Mouse (Mus musculus): ENCODE measurements around the gene Susd6. TPM values are rescaled to one million over a fixed set of nuclear protein-coding genes. Genes with fewer than 3 reads are reported as not detected.

The Susd6 gene
- polyA plus RNA-seq, 1 experiment from 2014 or later: 22.3 TPM

DNA sequence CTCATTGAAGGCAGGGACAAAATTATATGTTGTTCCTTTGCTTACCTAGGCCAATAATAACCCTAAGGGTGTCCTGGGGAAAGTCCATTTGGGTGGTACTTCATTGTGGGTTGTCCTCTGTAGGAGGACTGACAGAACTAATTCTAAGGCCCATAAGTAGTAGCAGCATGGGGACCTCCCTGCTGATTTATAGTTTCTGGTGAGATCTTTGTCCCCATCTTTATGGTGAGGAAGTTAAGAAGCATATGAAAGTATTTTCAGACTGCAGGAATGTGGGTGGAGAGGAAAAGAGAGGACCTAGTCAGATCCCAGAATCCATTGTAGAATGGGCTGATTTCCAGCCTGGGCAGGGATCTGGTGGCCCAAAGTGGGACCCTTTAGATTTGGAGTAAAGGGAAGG lies 48.0 kb downstream of the Susd6 start:
- H3K27ac ChIP-seq (replicated peaks in 1 of 2; ENCODE audit: control insufficient read depth in 1 of 2, insufficient read depth in 1 of 2, low read depth in 2 of 2, low read length in 2 of 2): no peak overlapping the region
- H3K27me3 ChIP-seq (ENCODE audit: control insufficient read depth, insufficient read depth, low read length): no peaks in the 10 kb centered on the region
- 0 out of 2 replicates have a peak, but pooled peaks cover 2% of the 10 kb centered on the region for H3K36me3 ChIP-seq (ENCODE audit: control insufficient read depth, insufficient read depth, low read length)
- H3K4me3 ChIP-seq (ENCODE audit: control insufficient read depth in 1 of 2, insufficient read depth in 1 of 2, low read depth in 1 of 2, low read length in 2 of 2): no peak overlapping the region
- no peaks in the 10 kb centered on the region for H3K9me3 ChIP-seq (ENCODE audit: control insufficient read depth, low read length)
- H3K4me2 ChIP-seq (ENCODE audit: low read length): no peak overlapping the region
- H3K4me1 ChIP-seq (ENCODE audit: control insufficient read depth in 2 of 2, insufficient read depth in 2 of 2, low read length in 2 of 2): peaks cover 2 to 32% of the 10 kb centered on the region in 2 experiments
- no peak for ATAC-seq (ENCODE audit: insufficient number of reproducible peaks, insufficient read depth, low FRiP score, low read depth)
- no peak overlapping the region for H3K9ac ChIP-seq (ENCODE audit: low read length)

DNA sequence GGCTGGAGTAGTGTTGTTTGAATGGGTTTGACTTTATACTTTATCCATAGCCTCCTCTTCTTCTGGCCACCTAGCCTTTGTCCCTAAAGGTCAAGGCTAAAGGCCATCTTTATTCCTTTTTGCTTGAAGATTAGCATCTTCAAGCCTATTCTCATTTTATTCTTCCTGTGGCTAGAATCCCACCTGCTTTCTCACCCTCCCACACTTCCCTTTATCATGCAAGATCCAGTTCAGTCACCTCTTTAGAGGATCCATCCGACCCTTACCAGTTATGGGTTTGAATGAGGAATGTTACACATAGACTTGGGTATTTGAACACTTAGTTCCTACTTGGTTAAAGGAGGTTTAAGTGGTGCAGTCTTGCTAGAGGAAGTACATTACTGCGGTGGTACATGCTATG lies 48.5 kb downstream of the Susd6 start:
- H3K9me3 ChIP-seq (ENCODE audit: control insufficient read depth, low read length): no peaks in the 10 kb centered on the region
- no peak overlapping the region for H3K9ac ChIP-seq (ENCODE audit: low read length)
- H3K4me1 ChIP-seq (ENCODE audit: control insufficient read depth in 2 of 2, insufficient read depth in 2 of 2, low read length in 2 of 2): peaks cover 5 to 32% of the 10 kb centered on the region in 2 experiments
- H3K27ac ChIP-seq (replicated peaks in 1 of 2; ENCODE audit: control insufficient read depth in 1 of 2, insufficient read depth in 1 of 2, low read depth in 2 of 2, low read length in 2 of 2): no peak overlapping the region
- H3K4me3 ChIP-seq (ENCODE audit: control insufficient read depth in 1 of 2, insufficient read depth in 1 of 2, low read depth in 1 of 2, low read length in 2 of 2): no peak overlapping the region
- no peak for ATAC-seq (ENCODE audit: insufficient number of reproducible peaks, insufficient read depth, low FRiP score, low read depth)
- 76% methylated on average over 2 of the region's 2 CpGs for WGBS
- no peak overlapping the region for H3K4me2 ChIP-seq (ENCODE audit: low read length)
- 0 out of 2 replicates have a peak, but pooled peaks cover 2% of the 10 kb centered on the region for H3K36me3 ChIP-seq (ENCODE audit: control insufficient read depth, insufficient read depth, low read length)
- H3K27me3 ChIP-seq (ENCODE audit: control insufficient read depth, insufficient read depth, low read length): no peaks in the 10 kb centered on the region

DNA sequence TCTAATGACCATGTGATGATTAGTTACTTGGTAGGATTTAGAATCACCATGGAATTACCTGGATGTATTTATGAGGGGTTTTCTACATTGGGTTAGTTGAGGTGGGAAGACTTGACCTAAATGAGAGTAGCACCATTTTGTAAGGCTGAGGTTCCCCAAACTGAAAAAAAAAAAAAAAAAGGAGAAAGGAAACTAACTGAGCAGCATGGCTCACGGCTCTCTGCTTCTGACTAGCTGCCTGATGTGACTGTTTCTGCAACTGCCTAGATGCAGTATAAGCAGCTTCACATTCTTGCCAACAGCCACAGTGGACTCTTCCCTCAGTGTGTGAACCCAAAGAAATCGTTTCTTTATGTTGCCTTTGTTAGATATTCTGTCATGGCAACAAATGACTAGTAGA lies 49.3 kb downstream of the Susd6 start:
- Histone ChIP-seq H3K27me3 (ENCODE audit: control insufficient read depth, insufficient read depth, low read length) (no peaks in the 10 kb centered on the region), H3K27ac (replicated peaks in 1 of 2; ENCODE audit: control insufficient read depth in 1 of 2, insufficient read depth in 1 of 2, low read depth in 2 of 2, low read length in 2 of 2) (no peak overlapping the region), H3K36me3 (ENCODE audit: control insufficient read depth, insufficient read depth, low read length) (0 out of 2 replicates have a peak, but pooled peaks cover 2% of the 10 kb centered on the region), H3K4me2 (ENCODE audit: low read length) (no peak overlapping the region), H3K4me1 (ENCODE audit: control insufficient read depth in 2 of 2, insufficient read depth in 2 of 2, low read length in 2 of 2) (peaks cover 3 to 34% of the 10 kb centered on the region in 2 experiments), H3K4me3 (ENCODE audit: control insufficient read depth in 1 of 2, insufficient read depth in 1 of 2, low read depth in 1 of 2, low read length in 2 of 2) (no peak overlapping the region), H3K9me3 (ENCODE audit: control insufficient read depth, low read length) (no peaks in the 10 kb centered on the region), H3K9ac (ENCODE audit: low read length) (no peak overlapping the region)
- 58% methylated on average over 2 of the region's 2 CpGs for WGBS
- ATAC-seq (ENCODE audit: insufficient number of reproducible peaks, insufficient read depth, low FRiP score, low read depth): no peak

DNA sequence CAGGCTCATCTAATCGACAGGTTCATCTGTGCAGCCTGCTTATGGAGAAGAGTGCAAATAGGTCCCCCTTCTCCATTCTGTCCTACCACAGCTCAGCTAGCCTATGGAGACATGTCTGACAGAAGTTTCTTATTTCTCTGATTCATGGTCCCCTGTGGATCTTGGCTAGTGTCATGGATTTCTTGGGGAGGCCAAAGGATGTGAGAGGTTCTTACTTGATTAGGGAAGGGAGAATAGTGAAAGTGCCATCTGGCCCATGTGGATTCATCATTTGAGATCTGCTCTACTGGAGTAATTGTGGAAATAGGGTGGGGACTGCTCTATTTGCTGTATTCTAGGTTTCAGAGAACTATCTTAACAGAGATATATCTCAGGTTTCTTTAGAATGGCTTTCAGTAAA lies 51.3 kb downstream of the Susd6 start:
- H3K9me3 ChIP-seq (ENCODE audit: control insufficient read depth, low read length): no peaks in the 10 kb centered on the region
- H3K4me1 ChIP-seq (ENCODE audit: control insufficient read depth in 2 of 2, insufficient read depth in 2 of 2, low read length in 2 of 2): peaks cover 6 to 51% of the 10 kb centered on the region in 2 experiments
- no peaks in the 10 kb centered on the region for H3K27me3 ChIP-seq (ENCODE audit: control insufficient read depth, insufficient read depth, low read length)
- no peak overlapping the region for H3K4me3 ChIP-seq (ENCODE audit: control insufficient read depth in 1 of 2, insufficient read depth in 1 of 2, low read depth in 1 of 2, low read length in 2 of 2)
- no peak for ATAC-seq (ENCODE audit: insufficient number of reproducible peaks, insufficient read depth, low FRiP score, low read depth)
- no peak overlapping the region for H3K4me2 ChIP-seq (ENCODE audit: low read length)
- WGBS: 92% methylated on average over 1 of the region's 1 CpGs
- no peak overlapping the region for H3K9ac ChIP-seq (ENCODE audit: low read length)
- 0 out of 2 replicates have a peak, but pooled peaks cover 2% of the 10 kb centered on the region for H3K36me3 ChIP-seq (ENCODE audit: control insufficient read depth, insufficient read depth, low read length)
- H3K27ac ChIP-seq (replicated peaks in 1 of 2; ENCODE audit: control insufficient read depth in 1 of 2, insufficient read depth in 1 of 2, low read depth in 2 of 2, low read length in 2 of 2): no peak overlapping the region

DNA sequence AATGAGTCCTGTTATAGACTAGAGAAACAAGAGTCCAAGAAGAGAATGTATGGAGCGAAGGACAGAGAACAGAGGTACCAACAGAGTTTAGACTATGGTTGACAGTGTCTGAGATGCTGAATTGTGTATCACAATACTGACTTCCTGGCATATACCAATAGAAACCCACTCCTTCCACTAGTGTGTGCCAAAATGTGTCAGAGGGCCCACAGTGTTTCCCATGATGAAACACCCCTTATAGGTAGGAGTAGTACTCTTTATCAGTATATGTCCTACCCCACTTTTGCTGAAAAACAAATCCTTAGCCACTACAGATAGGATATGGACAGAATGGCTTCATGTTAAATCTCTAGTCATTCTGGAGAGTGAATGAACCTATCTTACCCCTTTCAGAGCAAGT lies 52.3 kb downstream of the Susd6 start:
- H3K4me3 ChIP-seq (ENCODE audit: control insufficient read depth in 1 of 2, insufficient read depth in 1 of 2, low read depth in 1 of 2, low read length in 2 of 2): no peak overlapping the region
- peaks cover 7 to 54% of the 10 kb centered on the region in 2 experiments for H3K4me1 ChIP-seq (ENCODE audit: control insufficient read depth in 2 of 2, insufficient read depth in 2 of 2, low read length in 2 of 2)
- H3K27me3 ChIP-seq (ENCODE audit: control insufficient read depth, insufficient read depth, low read length): no peaks in the 10 kb centered on the region
- H3K9ac ChIP-seq (ENCODE audit: low read length): no peak overlapping the region
- no peak for ATAC-seq (ENCODE audit: insufficient number of reproducible peaks, insufficient read depth, low FRiP score, low read depth)
- WGBS: 94% methylated on average over 1 of the region's 1 CpGs
- no peaks in the 10 kb centered on the region for H3K9me3 ChIP-seq (ENCODE audit: control insufficient read depth, low read length)
- no peak overlapping the region for H3K27ac ChIP-seq (replicated peaks in 1 of 2; ENCODE audit: control insufficient read depth in 1 of 2, insufficient read depth in 1 of 2, low read depth in 2 of 2, low read length in 2 of 2)
- 0 out of 2 replicates have a peak, but pooled peaks cover 2% of the 10 kb centered on the region for H3K36me3 ChIP-seq (ENCODE audit: control insufficient read depth, insufficient read depth, low read length)
- no peak overlapping the region for H3K4me2 ChIP-seq (ENCODE audit: low read length)

DNA sequence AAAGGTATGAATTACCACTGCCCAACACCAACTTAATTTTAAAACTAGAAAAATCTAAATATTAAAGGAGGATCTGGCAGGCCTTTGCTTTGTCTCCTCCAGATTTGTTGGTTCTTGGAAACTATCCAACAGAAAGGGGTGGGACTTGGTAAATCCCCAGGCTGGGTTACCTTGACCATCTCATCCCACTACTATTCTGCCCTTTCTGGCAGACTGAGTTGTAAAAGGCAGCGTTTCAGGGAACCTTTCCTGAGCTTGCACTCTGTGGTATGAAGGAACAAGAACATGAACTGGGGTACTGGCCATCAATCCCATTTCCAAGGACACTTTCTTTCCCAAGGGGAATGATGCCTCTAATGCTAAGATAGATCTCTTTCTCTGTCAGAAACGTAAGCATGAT lies 52.9 kb downstream of the Susd6 start:
- H3K36me3 ChIP-seq (ENCODE audit: control insufficient read depth, insufficient read depth, low read length): 0 out of 2 replicates have a peak, but pooled peaks cover 2% of the 10 kb centered on the region
- no peak overlapping the region for H3K9ac ChIP-seq (ENCODE audit: low read length)
- H3K4me3 ChIP-seq (ENCODE audit: control insufficient read depth in 1 of 2, insufficient read depth in 1 of 2, low read depth in 1 of 2, low read length in 2 of 2): no peak overlapping the region
- H3K27me3 ChIP-seq (ENCODE audit: control insufficient read depth, insufficient read depth, low read length): no peaks in the 10 kb centered on the region
- peak overlapping the region in 1 of 2 experiments; percentile 59; a peak in 1 of 4 replicates for H3K27ac ChIP-seq (replicated peaks in 1 of 2; ENCODE audit: control insufficient read depth in 1 of 2, insufficient read depth in 1 of 2, low read depth in 2 of 2, low read length in 2 of 2)
- ATAC-seq (ENCODE audit: insufficient number of reproducible peaks, insufficient read depth, low FRiP score, low read depth): no peak
- WGBS: 55% methylated on average over 2 of the region's 2 CpGs
- H3K4me1 ChIP-seq (ENCODE audit: control insufficient read depth in 2 of 2, insufficient read depth in 2 of 2, low read length in 2 of 2): peaks cover 7 to 50% of the 10 kb centered on the region in 2 experiments
- H3K9me3 ChIP-seq (ENCODE audit: control insufficient read depth, low read length): no peaks in the 10 kb centered on the region
- no peak overlapping the region for H3K4me2 ChIP-seq (ENCODE audit: low read length)

DNA sequence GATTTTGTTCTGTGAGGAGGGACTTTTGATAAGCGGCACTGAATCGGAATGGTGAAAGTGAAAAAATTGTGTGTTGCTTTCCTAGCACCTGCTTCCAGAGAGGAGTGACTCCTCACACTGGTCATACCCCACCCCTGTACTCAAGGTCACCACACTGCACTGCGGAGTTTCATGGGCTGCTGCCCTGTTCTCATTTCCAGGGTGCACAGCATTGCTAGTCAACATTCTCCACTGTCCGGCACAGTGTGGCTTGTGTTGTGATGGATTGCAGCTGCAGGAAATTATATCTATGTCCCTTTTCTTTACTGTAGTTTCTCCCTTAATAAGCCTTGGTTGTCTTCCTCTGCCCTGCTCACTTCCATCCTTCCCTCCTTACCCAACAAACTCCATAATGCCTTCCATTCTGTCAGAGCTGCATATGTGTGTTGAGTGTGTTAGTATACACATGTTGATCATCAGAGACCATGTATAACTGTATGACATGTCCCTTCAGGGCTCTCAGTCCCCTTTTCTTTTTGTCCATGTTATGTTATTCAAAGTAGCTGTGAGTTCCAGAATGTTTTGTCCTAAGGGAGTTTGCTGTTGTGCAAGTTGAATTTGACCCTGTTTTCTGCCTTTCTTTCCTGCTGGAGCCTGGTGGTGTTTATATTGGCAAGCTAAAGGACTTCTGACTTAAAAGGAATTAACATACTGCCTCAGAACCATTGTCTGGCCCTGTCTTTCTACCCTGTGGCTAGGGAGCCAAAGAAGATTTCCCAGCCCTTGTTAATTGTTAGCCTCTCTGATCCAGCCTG lies 53.5 kb downstream of the Susd6 start:
- Histone ChIP-seq H3K9me3 (ENCODE audit: control insufficient read depth, low read length) (no peaks in the 10 kb centered on the region), H3K4me3 (ENCODE audit: control insufficient read depth in 1 of 2, insufficient read depth in 1 of 2, low read depth in 1 of 2, low read length in 2 of 2) (no peak overlapping the region), H3K4me1 (ENCODE audit: control insufficient read depth in 2 of 2, insufficient read depth in 2 of 2, low read length in 2 of 2) (peaks cover 7 to 45% of the 10 kb centered on the region in 2 experiments), H3K36me3 (ENCODE audit: control insufficient read depth, insufficient read depth, low read length) (0 out of 2 replicates have a peak, but pooled peaks cover 2% of the 10 kb centered on the region), H3K27ac (replicated peaks in 1 of 2; ENCODE audit: control insufficient read depth in 1 of 2, insufficient read depth in 1 of 2, low read depth in 2 of 2, low read length in 2 of 2) (peak overlapping the region; percentile 21 to 59; a peak in 2 of 4 replicates), H3K9ac (ENCODE audit: low read length) (no peak overlapping the region), H3K4me2 (ENCODE audit: low read length) (no peak overlapping the region), H3K27me3 (ENCODE audit: control insufficient read depth, insufficient read depth, low read length) (no peaks in the 10 kb centered on the region)
- ATAC-seq (ENCODE audit: insufficient number of reproducible peaks, insufficient read depth, low FRiP score, low read depth): no peak
- WGBS: 55% methylated on average over 4 of the region's 4 CpGs
